Mouse (Mus musculus) liver, embryonic 14.5 days (tissue): ENCODE data around the gene Ccdc167.

Source experiments
- CTCF ChIP-seq: IDR thresholded peaks from 2 replicates; pipeline ENCODE4 v1.5.1; 2016; ENCODE audit warnings: antibody characterized with exemption, low read depth, control low read depth
- EP300 ChIP-seq: IDR thresholded peaks from 2 replicates; pipeline ENCODE4 v1.6.1; 2016; ENCODE audit warnings: antibody characterized with exemption, low read depth

- no peak for TF ChIP-seq CTCF
- TF ChIP-seq EP300 = no peak
Observed at GRCm38 (mm10) chr17:29681669-29682068, 35.2 kb downstream of the Ccdc167 start.
